Mouse (Mus musculus) MEL (cell line): ENCODE results near the gene Dync1li2.

ENCODE experiments used
- NELFE ChIP-seq: IDR thresholded peaks from 2 replicates; pipeline ENCODE4 v1.6.1; 2011; ENCODE audit warnings: low read depth, low read length, improper control_type of control experiment
- POLR2A ChIP-seq, 2 experiments: IDR thresholded peaks; 2 replicates each; pipeline ENCODE4 v1.6.1; 2011 to 2012; ENCODE audit warnings: low read length in 2 of 2, mild to moderate bottlenecking in 2 of 2, control low read depth in 1 of 2, improper control_type of control experiment in 1 of 2, low read depth in 1 of 2, moderate library complexity in 1 of 2; ENCODE audit not compliant: control insufficient read depth in 1 of 2, insufficient read depth in 1 of 2, poor library complexity in 1 of 2

GRCm38 (mm10) chr8:104427703-104428102, 15.1 kb downstream of the Dync1li2 start:
- TF ChIP-seq NELFE (no peak), POLR2A (IDR thresholded peaks at IDR 0.05; ENCODE audit: control insufficient read depth in 1 of 2, insufficient read depth in 1 of 2, low read depth in 1 of 2, low read length in 2 of 2, poor library complexity in 1 of 2) (no peak)
